Mouse (Mus musculus): ENCODE results near the gene Lrrc10b. TPM values are rescaled to one million over a fixed set of nuclear protein-coding genes. Genes with fewer than 3 reads are reported as not detected.

Gene Lrrc10b
- polyA plus RNA-seq, 2 experiments: 0.06 to 0.08 TPM

- Histone ChIP-seq H3K9me3 (ENCODE audit: control insufficient read depth, low read length) (no peaks in the 10 kb centered on the region), H3K4me2 (ENCODE audit: low read depth) (no peak overlapping the region), H3K4me1 (replicated peaks; ENCODE audit: control insufficient read depth in 2 of 2, insufficient read depth in 2 of 2, low read length in 1 of 2) (peaks cover 0 to 11% of the 10 kb centered on the region in 2 experiments; a peak in 3 of 4 replicates), H3K36me3 (replicated peaks; ENCODE audit: control insufficient read depth, insufficient read depth, low read depth) (no peaks in the 10 kb centered on the region), H3K9ac (replicated peaks) (no peak overlapping the region), H3K27me3 (ENCODE audit: control insufficient read depth, insufficient read depth, low read length) (no peaks in the 10 kb centered on the region), H3K4me3 (ENCODE audit: insufficient read depth in 1 of 2, low read depth in 2 of 2, low read length in 2 of 2) (no peak overlapping the region), H3K27ac (no peak overlapping the region)
- 27% methylated on average over 3 of the region's 3 CpGs for WGBS (ENCODE audit: insufficient replicate concordance)
- peak; percentile 88 for TF ChIP-seq CTCF (IDR thresholded peaks at IDR 0.05; ENCODE audit: low read depth)
- TF ChIP-seq EP300 (IDR thresholded peaks at IDR 0.05; ENCODE audit: low read depth): no peak
- DNase-seq (ENCODE audit: low read depth in 3 of 3, low spot score in 3 of 3) (peak; percentile 38 to 46 (median 44)), ATAC-seq (ENCODE audit: insufficient read depth) (no peak)
These were observed 21.4 kb downstream of the Lrrc10b start for GRCm38 (mm10) chr19:10435908-10436307.

- no peaks in the 10 kb centered on the region for H3K36me3 ChIP-seq (replicated peaks; ENCODE audit: control insufficient read depth, insufficient read depth, low read depth)
- no peak for ATAC-seq (ENCODE audit: insufficient read depth)
- WGBS (ENCODE audit: insufficient replicate concordance): 54% methylated on average over 6 of the region's 6 CpGs
- DNase-seq (ENCODE audit: low read depth in 3 of 3, low spot score in 3 of 3): no peak
- no peak overlapping the region for H3K9ac ChIP-seq (replicated peaks)
- peaks cover 0 to 11% of the 10 kb centered on the region in 2 experiments; a peak in 3 of 4 replicates for H3K4me1 ChIP-seq (replicated peaks; ENCODE audit: control insufficient read depth in 2 of 2, insufficient read depth in 2 of 2, low read length in 1 of 2)
- no peaks in the 10 kb centered on the region for H3K9me3 ChIP-seq (ENCODE audit: control insufficient read depth, low read length)
- H3K27me3 ChIP-seq (ENCODE audit: control insufficient read depth, insufficient read depth, low read length): no peaks in the 10 kb centered on the region
- no peak overlapping the region for H3K27ac ChIP-seq
- H3K4me2 ChIP-seq (ENCODE audit: low read depth): no peak overlapping the region
- TF ChIP-seq CTCF (IDR thresholded peaks at IDR 0.05; ENCODE audit: low read depth) (no peak), EP300 (IDR thresholded peaks at IDR 0.05; ENCODE audit: low read depth) (no peak)
- H3K4me3 ChIP-seq (ENCODE audit: insufficient read depth in 1 of 2, low read depth in 2 of 2, low read length in 2 of 2): no peak overlapping the region
These were observed 22.3 kb downstream of the Lrrc10b start for GRCm38 (mm10) chr19:10434927-10435326.

- TF ChIP-seq EP300 (IDR thresholded peaks at IDR 0.05; ENCODE audit: low read depth) (no peak), CTCF (IDR thresholded peaks at IDR 0.05; ENCODE audit: low read depth) (no peak)
- Histone ChIP-seq H3K4me2 (ENCODE audit: low read depth) (no peak overlapping the region), H3K27ac (no peak overlapping the region), H3K9ac (replicated peaks) (no peak overlapping the region), H3K4me1 (replicated peaks; ENCODE audit: control insufficient read depth in 2 of 2, insufficient read depth in 2 of 2, low read length in 1 of 2) (peaks cover 0 to 11% of the 10 kb centered on the region in 2 experiments; a peak in 3 of 4 replicates), H3K27me3 (ENCODE audit: control insufficient read depth, insufficient read depth, low read length) (no peaks in the 10 kb centered on the region), H3K9me3 (ENCODE audit: control insufficient read depth, low read length) (no peaks in the 10 kb centered on the region), H3K36me3 (replicated peaks; ENCODE audit: control insufficient read depth, insufficient read depth, low read depth) (no peaks in the 10 kb centered on the region), H3K4me3 (ENCODE audit: insufficient read depth in 1 of 2, low read depth in 2 of 2, low read length in 2 of 2) (no peak overlapping the region)
- 40% methylated on average over 9 of the region's 9 CpGs for WGBS (ENCODE audit: insufficient replicate concordance)
- no peak for ATAC-seq (ENCODE audit: insufficient read depth)
- no peak for DNase-seq (ENCODE audit: low read depth in 3 of 3, low spot score in 3 of 3)
These were observed 23.3 kb downstream of the Lrrc10b start for GRCm38 (mm10) chr19:10433879-10434540.

GRCm38 (mm10) chr19:10433225-10433624, 24.0 kb downstream of the Lrrc10b start:
- 60% methylated on average over 7 of the region's 7 CpGs for WGBS (ENCODE audit: insufficient replicate concordance)
- no peak for ATAC-seq (ENCODE audit: insufficient read depth)

GRCm38 (mm10) chr19:10431841-10432240, 25.4 kb downstream of the Lrrc10b start:
- Histone ChIP-seq H3K27ac (no peak overlapping the region), H3K9me3 (ENCODE audit: control insufficient read depth, low read length) (no peaks in the 10 kb centered on the region), H3K27me3 (ENCODE audit: control insufficient read depth, insufficient read depth, low read length) (no peaks in the 10 kb centered on the region), H3K9ac (replicated peaks) (no peak overlapping the region; the same call in 1 of the 2 replicates), H3K4me1 (replicated peaks; ENCODE audit: control insufficient read depth in 2 of 2, insufficient read depth in 2 of 2, low read length in 1 of 2) (peaks cover 0 to 11% of the 10 kb centered on the region in 2 experiments; a peak in 3 of 4 replicates), H3K4me2 (ENCODE audit: low read depth) (no peak overlapping the region; the same call in 1 of the 2 replicates), H3K4me3 (ENCODE audit: insufficient read depth in 1 of 2, low read depth in 2 of 2, low read length in 2 of 2) (no peak overlapping the region), H3K36me3 (replicated peaks; ENCODE audit: control insufficient read depth, insufficient read depth, low read depth) (no peaks in the 10 kb centered on the region)
- ATAC-seq (ENCODE audit: insufficient read depth): no peak
- TF ChIP-seq EP300 (IDR thresholded peaks at IDR 0.05; ENCODE audit: low read depth) (no peak), CTCF (IDR thresholded peaks at IDR 0.05; ENCODE audit: low read depth) (no peak)
- WGBS (ENCODE audit: insufficient replicate concordance): 30% methylated on average over 4 of the region's 4 CpGs
- no peak for DNase-seq (ENCODE audit: low read depth in 3 of 3, low spot score in 3 of 3)

More at GRCm38 (mm10) chr19:10433225-10433624, 24.0 kb downstream of the Lrrc10b start:
- no peak overlapping the region for H3K4me2 ChIP-seq (ENCODE audit: low read depth)
- H3K27me3 ChIP-seq (ENCODE audit: control insufficient read depth, insufficient read depth, low read length): no peaks in the 10 kb centered on the region
- no peaks in the 10 kb centered on the region for H3K9me3 ChIP-seq (ENCODE audit: control insufficient read depth, low read length)
- H3K4me1 ChIP-seq (replicated peaks; ENCODE audit: control insufficient read depth in 2 of 2, insufficient read depth in 2 of 2, low read length in 1 of 2): peaks cover 0 to 11% of the 10 kb centered on the region in 2 experiments; a peak in 3 of 4 replicates
- TF ChIP-seq EP300 (IDR thresholded peaks at IDR 0.05; ENCODE audit: low read depth): no peak
- no peak for TF ChIP-seq CTCF (IDR thresholded peaks at IDR 0.05; ENCODE audit: low read depth)
- no peak overlapping the region for H3K4me3 ChIP-seq (ENCODE audit: insufficient read depth in 1 of 2, low read depth in 2 of 2, low read length in 2 of 2)
- DNase-seq (ENCODE audit: low read depth in 3 of 3, low spot score in 3 of 3): no peak
- H3K27ac ChIP-seq: no peak overlapping the region
- no peak overlapping the region for H3K9ac ChIP-seq (replicated peaks)
- H3K36me3 ChIP-seq (replicated peaks; ENCODE audit: control insufficient read depth, insufficient read depth, low read depth): no peaks in the 10 kb centered on the region
